Mouse (Mus musculus): ENCODE measurements around the gene Uhrf1bp1l.

GRCm38 (mm10) chr10:89708720-89709119, 36.1 kb upstream of the Uhrf1bp1l start:
- TF ChIP-seq CTCF (IDR thresholded peaks at IDR 0.05; ENCODE audit: extremely low read depth, insufficient read depth, insufficient read length, insufficient replicate concordance): no peak
- TF ChIP-seq POLR2A (IDR thresholded peaks at IDR 0.05; ENCODE audit: low read depth, low read length): no peak
